Mouse (Mus musculus) liver, postnatal 0 days (tissue): Measurements from ENCODE around the gene Kifc3. TPM values are rescaled to one million over a fixed set of nuclear protein-coding genes. Genes with fewer than 3 reads are reported as not detected.

Source experiments
- ATAC-seq: fragments of 200-750 bp; cut with Nextera tagmentation; 2 replicates; pipeline ENCODE4 v1.8.0; 2017; ENCODE audit warnings: mild to moderate bottlenecking, moderate library complexity
- DNase-seq: peaks from one replicate; pipeline ENCODE4 v3.0.0-alpha.2; 2016
- H3K27ac ChIP-seq: fragments of 300-500 bp; sonication (generic); 2 replicates; pipeline ENCODE4 v1.5.1; 2014; ENCODE audit warnings: antibody characterized with exemption, moderate library complexity, mild to moderate bottlenecking, low read depth
- H3K27me3 ChIP-seq: fragments of 300-500 bp; sonication (generic); 2 replicates; pipeline ENCODE4 v1.6.1; 2014; ENCODE audit warnings: low read length, control low read depth, mixed read lengths; ENCODE audit not compliant: insufficient read depth
- H3K36me3 ChIP-seq: fragments of 300-500 bp; sonication (generic); replicated peaks from 2 replicates; pipeline ENCODE4 v1.6.1; 2014; ENCODE audit warnings: mild to moderate bottlenecking, control low read depth, low read length, moderate library complexity, mixed read lengths; ENCODE audit not compliant: insufficient read depth
- H3K4me1 ChIP-seq: fragments of 300-500 bp; sonication (generic); 2 replicates; pipeline ENCODE4 v1.6.1; 2014; ENCODE audit warnings: antibody characterized with exemption, mild to moderate bottlenecking, control low read depth; ENCODE audit not compliant: insufficient read depth
- H3K4me2 ChIP-seq: fragments of 300-500 bp; sonication (generic); 2 replicates; pipeline ENCODE4 v1.6.1; 2014; ENCODE audit warnings: low read depth, mild to moderate bottlenecking, low read length, moderate library complexity, mixed read lengths
- H3K4me3 ChIP-seq: fragments of 300-500 bp; sonication (generic); 2 replicates; pipeline ENCODE4 v1.5.1; 2014; ENCODE audit warnings: low read depth, low read length
- H3K9ac ChIP-seq: fragments of 300-500 bp; sonication (generic); replicated peaks from 2 replicates; pipeline ENCODE4 v1.6.1; 2014; ENCODE audit warnings: mild to moderate bottlenecking, moderate library complexity
- H3K9me3 ChIP-seq: fragments of 300-500 bp; sonication (generic); 2 replicates; pipeline ENCODE4 v1.6.1; 2016; ENCODE audit warnings: mild to moderate bottlenecking, control low read depth, low read length, mixed read lengths
- CTCF ChIP-seq: sonication (generic); IDR thresholded peaks from 2 replicates; pipeline ENCODE4 v1.5.1; 2016; ENCODE audit warnings: antibody characterized with exemption, low read depth
- EP300 ChIP-seq: IDR thresholded peaks from 2 replicates; pipeline ENCODE4 v1.6.1; 2016; ENCODE audit warnings: antibody characterized with exemption, low read depth, mild to moderate bottlenecking
- WGBS: fragments of 180-500 bp; shearing (Covaris S2); extraction: QIAGEN DNeasy Blood & Tissue Kit; methylation state at CpG from one replicate; pipeline ENCODE4 v1.1.7; 2014; ENCODE audit not compliant: insufficient replicate concordance; 5-methylcytosine and 5-hydroxymethylcytosine counted together
- polyA plus RNA-seq: library from polyadenylated mRNA; unstranded; fragments of >200 nt; fragmentation: Nextera tagmentation; extraction: Ambion mirVana; gene quantifications from 2 replicates; pipeline ENCODE4 v1.2.1, GENCODE M21; 2015

Gene Kifc3
- polyA plus RNA-seq, 1 experiment from 2014 or later = 5.4 TPM

DNA sequence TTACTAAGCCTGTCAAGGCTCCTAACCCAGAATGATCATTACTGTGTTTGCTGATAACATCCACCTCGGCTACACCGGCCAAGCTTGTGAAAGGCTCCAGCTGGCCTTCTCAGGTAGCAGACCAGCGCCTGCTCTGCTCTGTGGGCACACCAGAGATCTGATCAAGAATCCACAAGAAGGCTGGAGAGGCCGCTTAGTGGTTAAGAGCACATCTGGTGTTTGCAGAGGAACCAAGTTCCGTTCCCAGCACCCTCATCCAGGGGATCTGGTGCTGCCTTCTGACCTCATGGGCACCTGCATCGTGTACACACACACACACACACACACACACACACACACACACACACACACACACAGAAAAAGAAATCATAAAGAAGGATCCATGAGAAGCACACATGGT, 46.5 kb downstream of the Kifc3 start:
- no peak overlapping the region for H3K4me2 ChIP-seq
- peaks cover 11% of the 10 kb centered on the region for H3K4me1 ChIP-seq
- DNase-seq (no peak), ATAC-seq (no peak)
- H3K9ac ChIP-seq = no peak overlapping the region
- no peak overlapping the region for H3K27ac ChIP-seq
- TF ChIP-seq EP300 (no peak), CTCF (no peak)
- no peak overlapping the region for H3K4me3 ChIP-seq
- H3K36me3 ChIP-seq = no peaks in the 10 kb centered on the region
- H3K9me3 ChIP-seq = no peaks in the 10 kb centered on the region
- no peaks in the 10 kb centered on the region for H3K27me3 ChIP-seq
- WGBS = 66% methylated on average over 6 of the region's 6 CpGs

DNA sequence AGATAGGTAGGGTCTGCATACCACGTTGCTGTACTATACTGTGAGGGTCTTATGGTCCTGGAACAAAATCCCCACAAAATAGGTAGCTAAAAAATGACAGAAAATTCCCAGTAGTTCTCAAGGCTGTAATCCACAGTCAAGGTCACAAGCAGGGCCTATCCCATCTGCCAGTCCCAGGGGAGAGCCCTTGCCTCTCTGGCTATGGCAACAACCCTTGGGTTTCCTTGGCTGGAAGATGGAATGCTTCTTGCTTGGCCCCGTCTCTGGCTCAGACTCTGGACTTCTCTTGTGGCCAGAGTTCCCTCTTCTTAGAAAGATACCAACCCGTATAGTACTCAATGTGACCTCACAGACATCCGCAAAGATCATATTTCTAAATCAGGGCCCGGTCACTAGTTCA, 47.3 kb downstream of the Kifc3 start:
- Histone ChIP-seq H3K4me1 (peaks cover 11% of the 10 kb centered on the region), H3K4me2 (no peak overlapping the region), H3K9me3 (no peaks in the 10 kb centered on the region), H3K9ac (no peak overlapping the region), H3K4me3 (no peak overlapping the region), H3K27me3 (no peaks in the 10 kb centered on the region), H3K36me3 (no peaks in the 10 kb centered on the region), H3K27ac (no peak overlapping the region)
- ATAC-seq (no peak), DNase-seq (no peak)
- 76% methylated on average over 5 of the region's 5 CpGs for WGBS
- TF ChIP-seq CTCF (no peak), EP300 (no peak)

DNA sequence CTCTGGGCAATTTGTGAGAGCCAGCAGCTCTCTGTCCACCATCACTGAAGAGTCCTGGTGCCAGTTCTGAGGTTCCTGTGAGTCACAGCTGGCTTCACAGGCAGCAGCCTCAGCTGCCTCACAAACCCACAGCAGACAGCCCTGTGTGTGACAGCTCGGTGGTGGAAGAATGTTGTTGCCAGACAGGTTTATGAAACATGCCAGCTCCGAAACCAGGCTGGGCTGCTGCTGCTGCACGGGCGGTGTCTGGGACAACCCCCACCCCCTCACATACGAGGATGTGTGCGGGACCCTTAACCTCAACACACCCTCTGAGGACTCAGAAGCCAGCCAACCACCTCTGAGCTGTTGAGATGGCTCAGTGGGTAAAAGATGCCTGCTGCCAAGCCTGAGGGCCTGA, 48.0 kb downstream of the Kifc3 start:
- no peak overlapping the region for H3K4me3 ChIP-seq
- no peaks in the 10 kb centered on the region for H3K36me3 ChIP-seq
- no peak overlapping the region for H3K27ac ChIP-seq
- ATAC-seq = no peak
- DNase-seq = no peak
- TF ChIP-seq EP300 = no peak
- H3K4me2 ChIP-seq = no peak overlapping the region
- H3K9me3 ChIP-seq = no peaks in the 10 kb centered on the region
- 58% methylated on average over 6 of the region's 6 CpGs for WGBS
- no peaks in the 10 kb centered on the region for H3K27me3 ChIP-seq
- no peak overlapping the region for H3K9ac ChIP-seq
- H3K4me1 ChIP-seq = peaks cover 11% of the 10 kb centered on the region

GRCm38 (mm10) chr8:95154056-95154455, 48.6 kb downstream of the Kifc3 start:
- H3K4me3 ChIP-seq = no peak overlapping the region
- no peaks in the 10 kb centered on the region for H3K27me3 ChIP-seq
- ATAC-seq = no peak
- no peak for DNase-seq
- H3K9ac ChIP-seq = no peak overlapping the region
- no peaks in the 10 kb centered on the region for H3K36me3 ChIP-seq
- H3K4me2 ChIP-seq = no peak overlapping the region
- H3K9me3 ChIP-seq = no peaks in the 10 kb centered on the region
- H3K4me1 ChIP-seq = peaks cover 11% of the 10 kb centered on the region
- no peak overlapping the region for H3K27ac ChIP-seq
- TF ChIP-seq EP300 = no peak
- TF ChIP-seq CTCF = no peak
- 64% methylated on average over 4 of the region's 4 CpGs for WGBS

- no peaks in the 10 kb centered on the region for H3K9me3 ChIP-seq
- ATAC-seq = no peak
- no peaks in the 10 kb centered on the region for H3K27me3 ChIP-seq
- TF ChIP-seq EP300 = no peak
- TF ChIP-seq CTCF = no peak
- 71% methylated on average over 3 of the region's 3 CpGs for WGBS
- H3K4me3 ChIP-seq = no peak overlapping the region
- no peak overlapping the region for H3K27ac ChIP-seq
- no peak for DNase-seq
- no peak overlapping the region for H3K4me2 ChIP-seq
- peaks cover 9% of the 10 kb centered on the region; the same call in 1 of the 2 replicates for H3K4me1 ChIP-seq
- no peaks in the 10 kb centered on the region for H3K36me3 ChIP-seq
- no peak overlapping the region for H3K9ac ChIP-seq
Measured at GRCm38 (mm10) chr8:95150608-95151007, 52.0 kb downstream of the Kifc3 start.

- no peak for DNase-seq
- TF ChIP-seq EP300 = no peak
- TF ChIP-seq CTCF = no peak
- Histone ChIP-seq H3K36me3 (no peaks in the 10 kb centered on the region), H3K4me1 (peaks cover 9% of the 10 kb centered on the region; the same call in 1 of the 2 replicates), H3K27ac (no peak overlapping the region), H3K9me3 (no peaks in the 10 kb centered on the region), H3K9ac (no peak overlapping the region), H3K27me3 (no peaks in the 10 kb centered on the region), H3K4me2 (no peak overlapping the region), H3K4me3 (no peak overlapping the region)
- no peak for ATAC-seq
- 15% methylated on average over 10 of the region's 10 CpGs for WGBS
Measured at GRCm38 (mm10) chr8:95149426-95149825, 53.2 kb downstream of the Kifc3 start.

GRCm38 (mm10) chr8:95146846-95147245, 55.8 kb downstream of the Kifc3 start:
- H3K27me3 ChIP-seq = 0 out of 2 replicates have a peak, but pooled peaks cover 3% of the 10 kb centered on the region
- DNase-seq (no peak), ATAC-seq (no peak)
- no peaks in the 10 kb centered on the region for H3K9me3 ChIP-seq
- H3K9ac ChIP-seq = no peak overlapping the region
- TF ChIP-seq CTCF = no peak
- TF ChIP-seq EP300 = no peak
- no peak overlapping the region for H3K4me3 ChIP-seq
- H3K4me2 ChIP-seq = no peak overlapping the region
- H3K36me3 ChIP-seq = no peaks in the 10 kb centered on the region
- WGBS = 79% methylated on average over 5 of the region's 5 CpGs
- peaks cover 9% of the 10 kb centered on the region for H3K4me1 ChIP-seq
- no peak overlapping the region for H3K27ac ChIP-seq
